Mouse (Mus musculus): ENCODE data around the gene Fbrsl1.
A peak's percentile ranks its signal among the peaks of the same experiment; 100 is the strongest.

The Fbrsl1 gene

GRCm38 (mm10) chr5:110415806-110416700 lies 32.2 kb downstream of the Fbrsl1 start:
- DNase-seq (ENCODE audit: extremely low read depth, low read depth, low spot score): no peak

- DNase-seq (ENCODE audit: extremely low read depth, low read depth, low spot score): no peak
Observed at GRCm38 (mm10) chr5:110415022-110415421, 33.3 kb downstream of the Fbrsl1 start.

GRCm38 (mm10) chr5:110413018-110413417 lies 35.3 kb downstream of the Fbrsl1 start:
- no peak for DNase-seq (ENCODE audit: extremely low read depth, low read depth, low spot score)

- no peak for DNase-seq (ENCODE audit: extremely low read depth, low read depth, low spot score)
Observed at GRCm38 (mm10) chr5:110410386-110410785, 37.9 kb downstream of the Fbrsl1 start.

- DNase-seq (ENCODE audit: extremely low read depth, low read depth, low spot score): no peak
Observed at GRCm38 (mm10) chr5:110408967-110409366, 39.3 kb downstream of the Fbrsl1 start.

- DNase-seq (ENCODE audit: extremely low read depth, low read depth, low spot score): no peak
Observed at GRCm38 (mm10) chr5:110406065-110406714, 42.1 kb downstream of the Fbrsl1 start.

- DNase-seq (ENCODE audit: extremely low read depth, low read depth, low spot score): no peak
Observed at GRCm38 (mm10) chr5:110403931-110404330, 44.4 kb downstream of the Fbrsl1 start.

- no peak for DNase-seq (ENCODE audit: extremely low read depth, low read depth, low spot score)
Observed at GRCm38 (mm10) chr5:110402557-110402956, 45.7 kb downstream of the Fbrsl1 start.

GRCm38 (mm10) chr5:110401101-110401500 lies 47.2 kb downstream of the Fbrsl1 start:
- DNase-seq (ENCODE audit: extremely low read depth, low read depth, low spot score): peak; percentile 52

GRCm38 (mm10) chr5:110395006-110395661 lies 53.2 kb downstream of the Fbrsl1 start:
- no peak for DNase-seq (ENCODE audit: extremely low read depth, low read depth, low spot score)

GRCm38 (mm10) chr5:110392727-110393126 lies 55.6 kb downstream of the Fbrsl1 start:
- DNase-seq (ENCODE audit: extremely low read depth, low read depth, low spot score): no peak

GRCm38 (mm10) chr5:110390631-110391030 lies 57.7 kb downstream of the Fbrsl1 start:
- DNase-seq (ENCODE audit: extremely low read depth, low read depth, low spot score): no peak

GRCm38 (mm10) chr5:110387332-110387731 lies 61.0 kb downstream of the Fbrsl1 start:
- no peak for DNase-seq (ENCODE audit: extremely low read depth, low read depth, low spot score)

- no peak for DNase-seq (ENCODE audit: extremely low read depth, low read depth, low spot score)
Observed at GRCm38 (mm10) chr5:110386371-110387330, 61.7 kb downstream of the Fbrsl1 start.

- no peak for DNase-seq (ENCODE audit: extremely low read depth, low read depth, low spot score)
Observed at GRCm38 (mm10) chr5:110385263-110385662, 63.0 kb downstream of the Fbrsl1 start.

- no peak for DNase-seq (ENCODE audit: extremely low read depth, low read depth, low spot score)
Observed at GRCm38 (mm10) chr5:110384491-110384890, 63.8 kb downstream of the Fbrsl1 start.

GRCm38 (mm10) chr5:110379823-110380222 lies 68.5 kb downstream of the Fbrsl1 start:
- no peak for DNase-seq (ENCODE audit: extremely low read depth, low read depth, low spot score)

- DNase-seq (ENCODE audit: extremely low read depth, low read depth, low spot score): no peak
Observed at GRCm38 (mm10) chr5:110379086-110379485, 69.2 kb downstream of the Fbrsl1 start.

GRCm38 (mm10) chr5:110378181-110378583 lies 70.1 kb downstream of the Fbrsl1 start:
- no peak for DNase-seq (ENCODE audit: extremely low read depth, low read depth, low spot score)

- no peak for DNase-seq (ENCODE audit: extremely low read depth, low read depth, low spot score)
Observed at GRCm38 (mm10) chr5:110376802-110377433, 71.4 kb downstream of the Fbrsl1 start.

All from fat pad, adult 2 months (tissue).